Mouse (Mus musculus): ENCODE data around the gene Ppara.

- TF ChIP-seq CTCF (IDR thresholded peaks at IDR 0.05; ENCODE audit: borderline replicate concordance, insufficient read depth, low read depth, low read length), result 0 out of 2 replicates have a peak, but pooled peaks have one; percentile 5
- TF ChIP-seq POLR2A (IDR thresholded peaks at IDR 0.05; ENCODE audit: borderline replicate concordance, insufficient read depth, low read length), result no peak
Measured at GRCm38 (mm10) chr15:85810806-85811521, 76.2 kb downstream of the Ppara start.
